Mouse (Mus musculus) brown adipose tissue, adult 24 weeks (tissue): ENCODE measurements around the gene Cd59b. TPM values are rescaled to one million over a fixed set of nuclear protein-coding genes. Genes with fewer than 3 reads are reported as not detected.
"Not testable (repeated sequence)": the region's sequence is repeated elsewhere in the genome, so short reads cannot be mapped to it uniquely, and the experiment has no call there.

Source experiments
- H3K27ac ChIP-seq: fragments of 200-500 bp; replicated peaks from 2 replicates; pipeline ENCODE4 v1.5.1; 2012; ENCODE audit warnings: low read depth, mild to moderate bottlenecking, low read length
- H3K4me1 ChIP-seq: fragments of 200-500 bp; 2 replicates; pipeline ENCODE4 v1.6.1; 2012; ENCODE audit warnings: low read length, mixed read lengths; ENCODE audit not compliant: control insufficient read depth, insufficient read depth, insufficient read length
- H3K4me3 ChIP-seq: fragments of 200-500 bp; 2 replicates; pipeline ENCODE4 v1.5.1; 2012; ENCODE audit warnings: low read depth, mild to moderate bottlenecking, low read length, moderate library complexity; ENCODE audit not compliant: insufficient read depth
- polyA plus RNA-seq: library from polyadenylated mRNA; stranded (reverse); fragments of >200 nt; gene quantifications from 2 replicates; pipeline ENCODE4 v1.2.4, GENCODE M21; 2012; ENCODE audit not compliant: missing spikeins, insufficient read depth, insufficient read length

Cd59b gene
- polyA plus RNA-seq, 1 experiment, result 57.5 TPM

- H3K27ac ChIP-seq, result peak overlapping the region; percentile 91
- peaks cover 5% of the 10 kb centered on the region for H3K4me1 ChIP-seq
- H3K4me3 ChIP-seq, result no peak overlapping the region
Observed at GRCm38 (mm10) chr2:104043624-104044478, 25.8 kb upstream of the Cd59b start.

- Histone ChIP-seq H3K4me3 (no peak overlapping the region), H3K27ac (peak overlapping the region; percentile 45; the same call in 1 of the 2 replicates), H3K4me1 (peaks cover 5% of the 10 kb centered on the region)
Observed at GRCm38 (mm10) chr2:104044479-104045080, 25.1 kb upstream of the Cd59b start.

GRCm38 (mm10) chr2:104058381-104058780 is 11.3 kb upstream of the Cd59b start:
- Histone ChIP-seq H3K4me1 (no peaks in the 10 kb centered on the region), H3K4me3 (no peak overlapping the region), H3K27ac (no peak overlapping the region)

GRCm38 (mm10) chr2:104058954-104059353 is 10.7 kb upstream of the Cd59b start:
- H3K27ac ChIP-seq, result no peak overlapping the region
- no peaks in the 10 kb centered on the region for H3K4me1 ChIP-seq

GRCm38 (mm10) chr2:104059786-104060185 is 9.9 kb upstream of the Cd59b start:
- H3K4me3 ChIP-seq, result no peak overlapping the region
- H3K4me1 ChIP-seq, result no peaks in the 10 kb centered on the region
- no peak overlapping the region for H3K27ac ChIP-seq

More at GRCm38 (mm10) chr2:104058954-104059353, 10.7 kb upstream of the Cd59b start:
- no peak overlapping the region for H3K4me3 ChIP-seq

GRCm38 (mm10) chr2:104060996-104061395 is 8.7 kb upstream of the Cd59b start:
- H3K4me1 ChIP-seq, result no peaks in the 10 kb centered on the region
- H3K4me3 ChIP-seq, result no peak overlapping the region
- H3K27ac ChIP-seq, result no peak overlapping the region

- no peak overlapping the region for H3K27ac ChIP-seq
- H3K4me3 ChIP-seq, result no peak overlapping the region
- H3K4me1 ChIP-seq, result no peaks in the 10 kb centered on the region
Observed at GRCm38 (mm10) chr2:104062665-104063064, 7.0 kb upstream of the Cd59b start.

- no peak overlapping the region for H3K27ac ChIP-seq
- no peak overlapping the region for H3K4me3 ChIP-seq
- H3K4me1 ChIP-seq, result no peaks in the 10 kb centered on the region
Observed at GRCm38 (mm10) chr2:104064152-104064551, 5.5 kb upstream of the Cd59b start.

GRCm38 (mm10) chr2:104065526-104065925 is 4.1 kb upstream of the Cd59b start, which contains the start of gene Gm10912:
TSS of gene Gm10912 (plus strand) at chr2:104065826.
- H3K27ac ChIP-seq, H3K4me1 ChIP-seq, H3K4me3 ChIP-seq: not testable (repeated sequence)

- not testable (repeated sequence) for H3K27ac ChIP-seq, H3K4me3 ChIP-seq, H3K4me1 ChIP-seq
Observed at GRCm38 (mm10) chr2:104068450-104068849, 1.2 kb upstream of the Cd59b start, which contains the start of gene Gm10799. TSS of gene Gm10799 (minus strand) at chr2:104068550.

- H3K4me3 ChIP-seq, H3K4me1 ChIP-seq, H3K27ac ChIP-seq: not testable (repeated sequence)
Observed at GRCm38 (mm10) chr2:104078285-104078684, 8.6 kb downstream of the Cd59b start.

- not testable (repeated sequence) for H3K27ac ChIP-seq, H3K4me3 ChIP-seq, H3K4me1 ChIP-seq
Observed at GRCm38 (mm10) chr2:104081436-104082050, 11.9 kb downstream of the Cd59b start.

- H3K4me3 ChIP-seq, result no peak overlapping the region
- H3K4me1 ChIP-seq, result no peaks in the 10 kb centered on the region
- no peak overlapping the region for H3K27ac ChIP-seq
Observed at GRCm38 (mm10) chr2:104082474-104082873, 12.8 kb downstream of the Cd59b start.

GRCm38 (mm10) chr2:104084027-104084426 is 14.4 kb downstream of the Cd59b start:
- H3K4me1 ChIP-seq, H3K4me3 ChIP-seq, H3K27ac ChIP-seq: not testable (repeated sequence)

GRCm38 (mm10) chr2:104087562-104087961 is 17.9 kb downstream of the Cd59b start:
- H3K4me1 ChIP-seq, H3K27ac ChIP-seq, H3K4me3 ChIP-seq: not testable (repeated sequence)
